Mouse (Mus musculus): ENCODE measurements at regions not wholly inside any gene's neighbourhood (a gene's known extent, or its start where the extent isn't known, plus 50 kb on each side); places are given as distances from the start of the nearest gene placed in this dataset.

GRCm38 (mm10) chr4:149844971-149845370 lies 70.9 kb upstream of the Slc25a33 start:
- DNase-seq (ENCODE audit: inconsistent age in 2 of 2, low spot score in 1 of 2): no peak

GRCm38 (mm10) chr4:149843736-149844135 lies 69.7 kb upstream of the Slc25a33 start:
- no peak for DNase-seq (ENCODE audit: inconsistent age in 2 of 2, low spot score in 1 of 2)

- no peak for DNase-seq (ENCODE audit: inconsistent age in 2 of 2, low spot score in 1 of 2)
Observed at GRCm38 (mm10) chr4:149842906-149843305, 68.8 kb upstream of the Slc25a33 start.

- DNase-seq (ENCODE audit: inconsistent age in 2 of 2, low spot score in 1 of 2): peak in 1 of 2 experiments; percentile 63
Observed at GRCm38 (mm10) chr4:149841856-149842255, 67.8 kb upstream of the Slc25a33 start.

GRCm38 (mm10) chr4:149840511-149841292 lies 66.6 kb upstream of the Slc25a33 start:
- DNase-seq (ENCODE audit: inconsistent age in 2 of 2, low spot score in 1 of 2): no peak

GRCm38 (mm10) chr4:149838682-149839081 lies 64.6 kb upstream of the Slc25a33 start:
- DNase-seq (ENCODE audit: inconsistent age in 2 of 2, low spot score in 1 of 2): peak; percentile 66 to 86

- no peak for DNase-seq (ENCODE audit: inconsistent age in 2 of 2, low spot score in 1 of 2)
Observed at GRCm38 (mm10) chr4:149834646-149835156, 60.6 kb upstream of the Slc25a33 start.

- DNase-seq (ENCODE audit: inconsistent age in 2 of 2, low spot score in 1 of 2): no peak
Observed at GRCm38 (mm10) chr4:149832446-149833101, 58.5 kb upstream of the Slc25a33 start.

- no peak for DNase-seq (ENCODE audit: inconsistent age in 2 of 2, low spot score in 1 of 2)
Observed at GRCm38 (mm10) chr4:149830551-149831192, 56.6 kb upstream of the Slc25a33 start.

GRCm38 (mm10) chr4:149829964-149830363 lies 55.9 kb upstream of the Slc25a33 start:
- DNase-seq (ENCODE audit: inconsistent age in 2 of 2, low spot score in 1 of 2): no peak

- DNase-seq (ENCODE audit: inconsistent age in 2 of 2, low spot score in 1 of 2): no peak
Observed at GRCm38 (mm10) chr4:149827784-149828183, 53.7 kb upstream of the Slc25a33 start.
